Mouse (Mus musculus): ENCODE measurements at regions not wholly inside any gene's neighbourhood (a gene's known extent, or its start where the extent isn't known, plus 50 kb on each side); places are given as distances from the start of the nearest gene placed in this dataset.
"Not testable (repeated sequence)": the region's sequence is repeated elsewhere in the genome, so short reads cannot be mapped to it uniquely, and the experiment has no call there.

- DNase-seq; intact Hi-C loops (cut with DNase I; ENCODE audit: low total_unique reads): not testable (repeated sequence)
Observed at GRCm38 (mm10) chr14:9389878-9390536, 724.0 kb upstream of the 4930452B06Rik start.

- no peak for DNase-seq
- intact Hi-C loops (cut with DNase I; ENCODE audit: low total_unique reads) = no loop called here
Observed at GRCm38 (mm10) chr14:9389180-9389579, 723.1 kb upstream of the 4930452B06Rik start.
